Mouse (Mus musculus) B cell, adult (primary cell): Measurements from ENCODE around the gene Aifm2. TPM values are rescaled to one million over a fixed set of nuclear protein-coding genes. Genes with fewer than 3 reads are reported as not detected.

Experiments used
- total RNA-seq: library from RNA; stranded (reverse); gene quantifications from 4 replicates; pipeline ENCODE4 v1.2.4, GENCODE M21; 2023; ENCODE audit not compliant: inconsistent age

Aifm2 gene
- 1.7 to 3.6 TPM (median 3.0 TPM) in 4 replicates for total RNA-seq

GRCm38 (mm10) chr10:61714771-61715461 lies at the start of gene Aifm2:
Aifm2 (plus strand) TSS chr10:61715263.

DNA sequence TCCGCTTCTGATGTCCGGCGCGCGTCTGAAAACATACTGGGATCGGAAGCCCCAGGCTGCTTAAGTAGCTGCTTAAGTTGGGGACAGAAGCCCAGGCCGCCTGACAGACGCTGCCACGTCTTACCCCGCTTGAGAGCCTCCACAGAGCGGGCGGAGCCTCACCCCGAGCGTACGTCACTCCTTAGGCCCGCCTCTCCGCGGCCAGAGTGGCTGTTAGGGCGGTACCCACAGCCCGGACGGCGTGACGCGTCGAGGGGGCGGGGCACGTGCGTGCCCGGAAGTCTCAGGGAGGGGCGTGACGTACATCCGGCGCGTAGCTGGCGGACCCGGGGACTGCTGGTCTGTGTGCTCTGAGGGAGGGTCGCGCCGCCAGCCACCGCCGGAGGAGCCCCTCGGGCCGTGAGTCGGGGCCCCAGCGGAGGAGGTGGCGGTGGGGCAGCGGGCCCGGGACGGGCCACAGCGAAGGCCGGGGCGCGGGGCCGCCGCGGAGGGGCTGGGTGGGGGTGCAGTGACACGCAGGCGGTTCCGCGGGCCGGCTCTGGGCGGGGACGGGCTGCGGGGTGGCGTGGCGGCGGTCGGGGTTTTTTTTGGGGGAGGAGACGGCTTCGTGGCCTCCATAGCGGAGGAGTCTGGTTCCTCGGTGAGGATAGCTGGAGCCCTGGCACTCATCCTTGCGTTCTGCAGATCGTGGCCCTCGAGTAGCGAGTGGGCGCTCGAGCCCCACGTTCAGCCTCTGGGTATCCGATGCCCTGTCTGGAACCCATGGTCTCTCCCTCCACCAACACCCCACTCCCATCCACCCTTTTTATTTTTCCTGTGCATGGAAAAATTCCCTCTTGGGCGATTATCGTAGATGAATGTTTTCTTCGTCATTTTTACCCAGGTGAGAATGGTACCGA lies 34.8 kb upstream of the Aifm2 start, which contains the start of gene Sar1a:
Gene Sar1a, plus strand, starts transcription at position 285 of the 899 bp plus-strand sequence.

GRCm38 (mm10) chr10:61694870-61695670 lies 20.0 kb upstream of the Aifm2 start, which contains the start of gene Tysnd1:
Tysnd1 (plus strand) TSS chr10:61695514.

GRCm38 (mm10) chr10:61783621-61784251 lies 68.7 kb downstream of the Aifm2 start, which contains the start of gene H2afy2:
H2afy2 (minus strand) TSS chr10:61784147.

Other genes with a start within 250 kb of the Aifm2 start
- gene Lrrc20, start 239.5 kb upstream of the Aifm2 start, total RNA-seq, result 10.4 to 11.1 TPM (median 10.8 TPM) in 4 replicates
- not detected in 4 replicates for gene Npffr1, start 119.8 kb upstream of the Aifm2 start, total RNA-seq
- gene Ppa1, start 66.7 kb upstream of the Aifm2 start, total RNA-seq, result 17.2 to 26.2 TPM (median 20.9 TPM) in 4 replicates
- gene Sar1a, start 35.0 kb upstream of the Aifm2 start, total RNA-seq, result 237 to 266 TPM (median 244 TPM) in 4 replicates
- 25.8 to 29.2 TPM (median 27.6 TPM) in 4 replicates for gene Tysnd1, start 19.7 kb upstream of the Aifm2 start, total RNA-seq
- gene H2afy2, start 68.9 kb downstream of the Aifm2 start, total RNA-seq, result not detected in 4 replicates